Mouse (Mus musculus) 3134 (cell line): ENCODE measurements around the gene Fam78a.
A peak's percentile ranks its signal among the peaks of the same experiment; 100 is the strongest.

ENCODE experiments used
- DNase-seq: peaks from one replicate; pipeline ENCODE4 v3.0.0-alpha.2; 2011; ENCODE audit warnings: low spot score; ENCODE audit not compliant: insufficient read length; ENCODE audit errors: extremely low read depth

Gene Fam78a

DNA sequence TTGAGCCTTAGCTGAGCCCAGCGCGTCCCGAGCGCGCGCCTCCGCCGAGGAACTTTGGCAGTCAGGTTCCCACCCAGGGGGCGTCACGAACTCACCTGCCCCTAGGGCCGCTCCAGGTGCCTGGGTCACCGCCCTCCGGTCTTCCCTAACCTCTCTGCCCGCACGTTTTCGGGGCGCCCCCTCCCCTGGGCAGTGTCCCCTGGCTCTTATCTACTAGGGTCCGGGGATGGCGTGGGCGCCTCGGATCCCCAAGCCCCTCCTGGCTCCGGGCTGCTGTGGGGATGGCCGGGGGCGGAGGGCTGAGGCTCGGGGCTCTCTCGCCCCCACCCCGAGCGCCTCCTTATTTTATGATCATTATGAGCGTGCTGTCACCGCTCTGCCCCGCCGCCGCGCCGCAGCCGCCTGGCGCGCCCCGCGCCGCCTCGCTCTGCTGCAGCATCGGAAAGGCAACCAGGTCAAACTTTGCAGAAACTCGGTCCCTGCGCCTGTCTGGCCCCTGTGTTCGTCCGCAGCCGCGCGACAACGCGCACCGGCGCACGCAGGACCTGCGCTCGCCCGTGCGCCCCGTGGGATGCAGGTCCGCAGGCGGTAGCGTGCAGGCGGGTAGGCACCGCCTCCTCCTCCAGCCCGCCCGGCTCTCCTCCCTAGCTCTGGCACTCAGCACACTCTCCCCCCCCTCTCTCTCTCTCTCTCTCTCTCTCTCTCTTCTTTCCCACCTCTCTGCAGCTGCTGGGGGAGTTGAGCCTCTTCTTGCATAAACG lies at the start of gene Fam78a:
Gene Fam78a, minus strand, starts transcription at position 747 of the 761 bp plus-strand sequence.
- DNase-seq: no peak

DNA sequence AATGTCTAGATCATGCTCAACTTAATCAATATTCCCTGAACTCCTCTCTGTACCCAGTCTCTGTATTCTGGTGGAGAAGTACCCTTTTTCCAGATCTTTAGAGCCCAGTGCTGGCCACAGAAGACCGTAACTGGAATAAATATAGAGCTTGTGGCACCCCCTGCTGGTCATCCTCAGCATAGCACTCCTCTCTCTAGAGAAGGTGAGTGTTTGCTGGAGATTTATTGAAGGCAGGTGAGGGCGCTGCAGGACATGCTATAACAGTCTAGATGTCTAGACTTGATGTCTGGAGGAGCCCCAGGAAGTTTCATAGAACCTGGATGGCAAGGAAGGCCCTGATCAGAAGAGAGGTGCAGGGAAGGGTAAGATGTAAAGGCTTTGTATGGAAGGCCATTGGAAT lies 49.4 kb upstream of the Fam78a start:
- DNase-seq: no peak

DNA sequence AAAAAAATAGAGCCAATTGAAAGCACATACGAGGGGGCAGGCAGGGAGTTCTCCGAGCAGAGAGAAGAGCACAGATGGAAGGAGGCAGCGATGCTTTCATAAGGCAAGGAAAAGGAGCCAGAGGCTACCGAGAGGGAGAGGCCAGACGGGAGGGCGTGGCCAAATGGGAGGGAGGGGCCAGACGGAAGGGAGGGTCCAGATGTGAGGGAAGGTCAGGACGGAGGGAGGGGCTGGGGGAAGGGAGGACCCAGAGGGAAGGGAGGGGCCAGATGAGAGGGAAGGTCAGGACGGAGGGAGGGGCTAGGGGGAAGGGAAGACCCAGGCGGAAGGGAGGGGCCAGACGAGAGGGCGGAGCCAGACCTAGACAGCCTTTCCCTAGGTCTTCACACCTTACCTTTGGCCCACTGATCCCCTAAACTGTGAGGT lies 47.9 kb upstream of the Fam78a start:
- peak; percentile 87 for DNase-seq

DNA sequence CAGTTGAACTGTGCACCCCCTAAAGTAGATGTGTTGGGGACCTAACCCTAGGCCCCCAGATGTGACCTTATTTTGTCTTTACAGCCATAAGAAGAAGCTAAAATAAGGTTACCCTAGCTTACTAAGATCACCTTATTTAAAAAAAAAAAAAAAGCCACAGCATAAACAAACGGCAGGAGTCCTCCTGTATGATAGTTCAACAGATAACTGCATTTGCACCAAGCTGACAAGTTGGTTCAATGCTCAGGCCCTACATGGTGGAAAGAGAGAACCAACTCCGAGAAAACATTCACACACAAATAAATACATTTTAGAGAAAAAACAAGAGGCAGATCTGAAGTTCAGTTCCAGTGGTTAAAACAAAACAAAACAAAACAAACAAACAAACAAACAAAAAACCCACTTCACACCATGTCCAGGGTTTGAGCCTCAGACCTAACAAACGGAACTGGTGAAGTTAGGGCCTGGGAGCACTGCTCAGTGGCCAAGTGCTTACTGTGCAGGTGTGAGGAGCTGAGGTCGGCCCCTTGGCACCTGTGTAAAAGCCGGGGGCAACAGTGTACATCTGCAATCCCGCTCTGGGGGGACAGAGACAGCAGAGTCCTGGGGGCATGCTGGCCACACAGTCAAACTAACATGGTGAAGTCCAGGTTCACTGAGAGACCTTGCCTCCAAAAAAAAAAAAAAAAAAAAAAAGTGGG lies 47.4 kb upstream of the Fam78a start:
- DNase-seq: no peak

DNA sequence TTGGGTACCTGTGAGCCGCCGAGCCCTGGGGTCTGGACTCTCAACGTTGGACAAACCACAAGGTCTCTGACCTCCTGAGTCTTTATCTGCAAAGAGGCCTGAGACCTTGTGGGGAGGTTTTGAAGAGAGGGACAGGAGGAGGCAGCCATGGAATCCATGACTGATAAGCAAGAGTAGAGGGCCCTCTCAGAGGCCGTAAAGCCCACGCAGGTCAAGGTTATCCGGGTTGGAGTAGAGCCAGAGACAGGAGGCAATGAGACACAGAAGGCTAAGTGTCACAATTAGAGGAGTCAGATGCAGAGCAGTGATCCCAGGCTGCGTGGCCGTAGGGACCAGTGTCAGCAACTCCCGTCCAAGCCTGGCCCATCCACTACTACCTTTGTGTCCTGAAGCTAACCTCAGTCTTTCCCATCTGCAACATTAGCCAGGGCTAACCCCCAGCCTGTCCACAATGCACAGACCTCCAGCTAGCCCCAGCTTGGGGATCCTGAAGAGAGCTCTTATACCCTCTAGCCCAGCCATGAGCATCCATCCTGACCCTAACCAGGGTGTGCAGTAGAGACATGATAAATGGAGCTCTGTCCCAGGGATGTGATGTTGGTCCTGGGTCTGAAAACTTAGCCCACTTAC lies 46.7 kb upstream of the Fam78a start:
- no peak for DNase-seq

DNA sequence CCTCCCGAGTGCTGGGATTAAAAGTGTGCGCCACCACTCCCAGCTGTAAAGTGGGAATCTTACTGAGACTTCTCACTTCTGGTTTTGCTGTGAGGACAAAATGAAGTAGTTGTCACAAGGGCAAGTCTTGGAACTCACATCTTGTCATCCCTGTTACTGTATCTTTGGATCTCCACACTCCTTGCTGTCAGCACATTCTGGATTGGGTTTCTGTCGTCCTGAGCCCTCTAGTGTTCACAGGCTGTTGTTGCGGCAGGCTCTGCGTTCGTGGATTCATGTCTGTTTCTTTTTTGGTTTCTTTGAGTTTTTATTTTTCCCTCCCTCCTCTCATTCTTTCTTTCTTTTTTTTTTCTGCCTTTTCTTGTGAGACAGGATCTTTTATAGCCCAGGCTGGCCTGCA lies 45.8 kb upstream of the Fam78a start:
- no peak for DNase-seq

DNA sequence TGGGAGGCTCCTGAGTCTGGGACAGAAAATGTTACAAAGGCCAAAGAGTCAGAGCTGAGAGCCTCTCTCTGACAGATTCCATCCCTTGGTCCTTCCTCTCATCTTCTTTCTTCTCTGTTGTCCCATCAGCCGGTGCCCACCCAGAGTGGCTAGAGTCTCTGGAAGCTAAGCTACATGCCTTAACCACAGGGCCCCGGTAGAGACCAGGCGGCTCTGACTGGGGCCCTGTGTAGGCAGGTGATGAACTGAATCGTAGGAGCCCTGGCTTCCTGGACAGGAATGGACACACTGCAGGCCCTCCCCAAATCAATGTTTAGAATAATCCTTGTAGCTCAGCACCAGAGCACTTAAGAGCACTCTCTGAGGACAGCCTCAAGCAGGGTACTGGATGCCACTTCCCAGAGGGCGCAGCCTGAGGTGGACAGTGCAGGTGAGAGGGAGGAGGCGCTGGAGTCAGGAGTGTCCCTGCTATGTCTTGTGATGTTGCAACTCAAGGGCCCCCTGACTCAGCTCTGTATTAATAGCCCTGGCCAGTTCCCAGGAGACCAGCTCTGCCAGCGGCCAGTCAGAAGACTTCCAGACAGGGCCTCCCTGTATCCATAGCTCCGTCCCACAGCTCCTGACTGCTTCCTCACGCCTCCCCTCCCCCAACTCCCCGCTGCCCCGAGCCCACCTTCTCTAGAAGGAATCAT lies 44.9 kb upstream of the Fam78a start:
- DNase-seq: no peak

DNA sequence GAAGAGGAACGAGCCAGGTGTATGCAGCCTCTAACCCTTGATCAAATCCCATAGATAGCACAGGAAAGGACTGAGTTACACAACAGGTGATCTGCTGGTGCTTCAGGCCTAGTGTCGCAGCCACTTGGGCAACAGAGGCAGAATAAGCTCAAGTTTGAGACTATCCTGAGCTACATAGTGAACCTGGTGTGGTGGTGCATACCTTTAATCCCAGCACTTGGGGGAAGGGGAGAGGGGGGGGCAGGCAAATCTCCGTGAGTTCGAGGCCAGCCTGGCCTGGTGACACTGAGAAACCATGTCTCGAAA lies 43.8 kb upstream of the Fam78a start:
- DNase-seq: no peak

DNA sequence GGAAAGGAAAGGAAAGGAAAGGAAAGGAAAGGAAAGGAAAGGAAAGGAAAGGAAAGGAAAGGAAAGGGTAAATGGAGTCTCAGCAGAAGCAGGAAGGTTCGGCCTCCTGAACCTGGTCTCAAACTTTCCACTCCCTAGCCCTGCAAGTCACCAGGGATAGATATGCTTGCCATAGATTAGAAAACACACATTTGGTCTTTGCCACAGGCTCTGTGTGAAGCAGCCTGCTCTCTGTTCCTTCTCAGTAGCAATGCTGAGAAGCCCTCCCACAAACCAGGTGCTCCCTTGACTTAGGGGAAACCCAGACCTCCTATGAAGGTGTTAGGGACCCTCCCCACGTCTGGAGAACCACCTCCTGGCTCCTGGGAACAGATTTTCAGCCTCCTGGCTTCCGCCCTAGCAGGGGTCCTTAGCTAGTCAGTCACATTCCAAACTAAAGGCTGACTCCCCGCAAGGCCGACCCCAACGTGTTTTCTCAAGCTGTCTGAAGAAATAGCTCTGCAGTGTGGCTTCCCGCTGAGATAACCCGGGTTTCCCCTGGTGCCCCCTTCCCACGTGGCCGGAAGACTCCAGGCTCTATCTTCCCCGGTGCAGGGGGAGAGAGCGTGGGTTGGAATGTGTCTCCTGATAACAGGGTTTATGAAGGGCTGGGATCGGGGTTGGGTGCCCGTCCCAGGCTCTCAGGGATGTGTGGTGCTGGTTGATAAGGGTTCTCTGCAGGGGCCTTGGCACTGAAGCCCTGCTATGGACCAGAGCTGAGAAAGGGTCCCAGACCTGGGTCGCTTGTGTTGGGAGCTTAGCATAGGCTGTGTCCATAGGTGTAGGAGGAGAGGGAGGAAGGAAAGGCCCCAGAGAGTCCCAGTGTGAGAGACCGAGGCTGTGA lies 43.2 kb upstream of the Fam78a start:
- DNase-seq: no peak

DNA sequence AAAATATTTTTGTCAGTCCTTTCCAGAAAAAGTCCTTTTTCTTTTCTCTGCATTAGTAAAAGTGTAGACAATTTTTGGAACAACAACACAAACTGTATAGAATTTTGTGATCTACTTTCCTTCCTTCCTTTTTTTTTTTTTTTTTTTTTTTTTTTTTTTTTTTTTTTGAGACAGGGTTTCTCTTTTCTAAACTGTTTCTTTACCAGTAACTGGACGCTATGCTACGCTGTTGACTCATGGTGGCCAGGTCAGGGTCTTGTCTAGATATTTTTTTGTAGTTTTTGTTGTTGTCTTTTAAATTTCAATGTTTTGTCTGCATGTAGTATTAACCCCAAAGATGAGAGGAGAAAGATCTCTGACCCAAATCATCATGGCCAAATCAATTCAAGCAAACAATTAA lies 37.1 kb upstream of the Fam78a start:
- DNase-seq: no peak

DNA sequence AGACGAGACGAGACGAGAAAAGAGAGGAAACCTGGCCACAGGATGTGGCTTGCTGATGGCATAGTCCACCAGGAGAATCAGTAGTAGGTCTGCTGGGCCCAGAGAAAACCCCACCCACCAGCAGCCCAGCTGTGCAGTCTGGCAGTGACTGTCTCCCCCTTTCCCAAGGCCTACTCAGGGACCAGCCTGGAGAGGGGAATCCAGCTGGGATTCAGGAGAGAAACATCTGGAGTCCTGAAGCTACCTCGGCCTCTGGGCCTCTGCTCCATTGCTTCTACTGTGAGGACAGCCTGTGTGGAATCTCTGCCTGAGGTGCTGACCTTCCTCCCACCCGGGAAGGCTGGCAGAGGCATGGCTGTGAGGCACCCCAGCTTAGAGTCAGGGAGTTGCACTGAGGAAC lies 36.5 kb upstream of the Fam78a start:
- peak; percentile 45 for DNase-seq

DNA sequence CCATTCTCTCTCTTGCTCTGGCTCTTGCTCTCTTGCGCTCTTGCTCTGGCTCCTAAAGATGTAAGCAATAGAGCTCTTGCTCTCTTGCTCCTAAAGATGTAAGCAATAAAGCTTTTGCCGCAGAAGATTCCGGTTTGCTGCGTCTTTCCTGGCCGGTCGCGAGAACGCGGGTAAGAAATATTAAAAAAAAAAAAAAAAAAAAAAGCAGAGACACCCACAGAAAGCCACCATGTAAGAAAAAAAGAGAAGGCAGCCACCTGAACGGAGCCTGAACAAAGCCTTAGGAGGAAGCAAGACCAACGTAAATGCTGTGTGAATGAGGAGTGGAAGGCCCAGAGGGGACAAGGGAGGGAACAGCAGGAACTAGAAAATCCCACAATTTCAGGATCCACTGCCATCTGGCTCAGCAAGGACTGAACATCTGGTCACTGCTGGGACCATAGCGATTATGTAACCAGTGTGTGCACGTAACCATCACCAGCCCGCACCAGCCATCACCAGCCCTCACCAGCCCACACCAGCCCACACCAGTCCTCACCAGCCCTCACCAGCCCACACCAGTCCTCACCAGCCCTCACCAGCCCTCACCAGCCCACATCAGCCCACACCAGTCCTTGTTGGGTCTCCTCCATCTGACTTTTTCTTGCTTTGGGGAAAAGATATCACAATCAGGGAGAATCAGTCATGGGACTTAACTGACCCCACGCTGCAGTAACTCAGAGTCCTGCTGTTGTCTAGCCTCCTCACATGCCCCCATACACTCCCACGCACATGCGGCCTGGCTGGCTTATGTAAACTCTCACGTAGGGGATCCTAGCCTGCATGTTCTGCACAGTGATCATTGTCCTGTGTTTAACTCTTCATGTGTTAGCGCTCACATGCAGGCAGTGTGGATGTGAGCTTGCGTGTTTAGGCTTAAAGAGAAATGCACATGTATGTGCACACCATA lies 35.4 kb upstream of the Fam78a start:
- no peak for DNase-seq

DNA sequence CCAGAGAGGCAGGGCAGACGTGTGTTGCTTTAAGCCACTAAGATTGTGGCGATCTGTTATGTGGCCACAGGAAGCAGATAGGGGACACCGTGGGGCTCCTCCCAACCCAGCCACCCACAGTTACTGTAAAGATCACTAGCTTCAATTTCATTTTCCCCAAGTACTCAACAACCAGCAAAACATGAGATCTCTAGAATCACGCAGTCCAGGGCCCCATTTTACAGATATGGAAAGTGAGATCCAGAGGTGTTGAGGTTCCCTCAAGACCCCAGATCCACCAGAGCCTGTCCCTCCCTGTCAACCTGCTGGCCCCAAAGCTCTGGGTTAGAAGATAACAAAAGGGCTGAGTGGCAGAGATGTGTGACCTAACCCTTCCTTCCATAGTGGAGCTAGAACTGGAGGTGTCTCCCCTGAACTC lies 31.2 kb upstream of the Fam78a start:
- no peak for DNase-seq

DNA sequence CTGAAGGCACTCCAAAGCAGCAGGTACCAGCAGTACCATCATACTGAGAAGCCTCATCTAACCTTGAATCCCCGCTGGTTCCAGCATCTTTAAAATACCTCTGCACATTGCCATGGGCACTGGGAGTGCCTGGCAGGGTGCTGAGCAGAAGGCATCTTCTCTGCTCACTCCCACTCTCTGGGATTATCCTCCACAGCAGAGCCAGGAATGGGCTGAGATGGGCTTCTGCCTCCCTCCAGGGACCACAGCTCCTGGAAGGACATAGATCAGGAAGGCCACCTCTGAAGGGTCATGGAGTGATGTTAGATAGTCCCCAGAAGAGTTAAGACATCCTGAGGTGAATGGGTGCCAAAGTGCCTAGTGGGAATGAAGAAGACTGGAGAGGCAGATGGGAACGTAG lies 27.9 kb upstream of the Fam78a start:
- DNase-seq: no peak

DNA sequence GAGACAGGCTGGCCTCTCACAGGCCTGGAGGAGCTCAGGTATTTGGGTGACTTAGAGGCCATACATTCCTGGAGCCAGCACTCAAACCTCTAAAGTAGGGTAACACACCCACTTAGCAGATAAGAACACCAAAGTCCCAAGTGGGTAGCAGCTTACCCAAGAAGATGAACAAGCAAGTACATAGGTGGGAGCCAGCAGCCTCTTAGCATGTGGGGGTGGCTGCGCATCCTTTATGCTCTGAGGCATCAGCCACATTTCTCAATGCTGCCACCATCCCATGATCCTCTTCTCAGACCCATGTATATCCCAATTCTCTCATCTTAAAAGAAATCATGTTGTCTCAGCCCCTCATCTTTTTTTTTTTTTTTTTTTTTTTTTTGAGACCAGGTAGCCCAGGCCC lies 26.6 kb upstream of the Fam78a start:
- DNase-seq: no peak

DNA sequence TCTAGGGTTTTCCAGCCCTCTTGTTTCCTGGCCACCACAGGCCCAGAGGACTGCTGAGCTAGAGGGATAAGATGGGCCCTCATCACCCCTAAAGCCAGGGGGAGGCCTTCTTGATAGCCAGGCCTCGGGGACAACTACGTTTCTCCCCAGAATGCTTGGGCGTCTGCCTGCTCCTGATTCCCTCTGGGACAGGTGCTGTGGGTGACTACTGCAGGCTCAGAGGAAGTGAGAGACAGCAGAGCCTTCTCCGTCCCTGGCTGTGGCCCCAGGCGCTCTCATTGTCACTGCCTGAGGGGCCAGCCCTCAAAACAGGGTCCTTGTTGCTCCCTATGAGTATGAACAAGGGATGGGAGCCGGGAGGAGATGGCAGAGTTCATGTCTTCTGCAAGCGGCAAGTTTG lies 21.3 kb upstream of the Fam78a start:
- no peak for DNase-seq

DNA sequence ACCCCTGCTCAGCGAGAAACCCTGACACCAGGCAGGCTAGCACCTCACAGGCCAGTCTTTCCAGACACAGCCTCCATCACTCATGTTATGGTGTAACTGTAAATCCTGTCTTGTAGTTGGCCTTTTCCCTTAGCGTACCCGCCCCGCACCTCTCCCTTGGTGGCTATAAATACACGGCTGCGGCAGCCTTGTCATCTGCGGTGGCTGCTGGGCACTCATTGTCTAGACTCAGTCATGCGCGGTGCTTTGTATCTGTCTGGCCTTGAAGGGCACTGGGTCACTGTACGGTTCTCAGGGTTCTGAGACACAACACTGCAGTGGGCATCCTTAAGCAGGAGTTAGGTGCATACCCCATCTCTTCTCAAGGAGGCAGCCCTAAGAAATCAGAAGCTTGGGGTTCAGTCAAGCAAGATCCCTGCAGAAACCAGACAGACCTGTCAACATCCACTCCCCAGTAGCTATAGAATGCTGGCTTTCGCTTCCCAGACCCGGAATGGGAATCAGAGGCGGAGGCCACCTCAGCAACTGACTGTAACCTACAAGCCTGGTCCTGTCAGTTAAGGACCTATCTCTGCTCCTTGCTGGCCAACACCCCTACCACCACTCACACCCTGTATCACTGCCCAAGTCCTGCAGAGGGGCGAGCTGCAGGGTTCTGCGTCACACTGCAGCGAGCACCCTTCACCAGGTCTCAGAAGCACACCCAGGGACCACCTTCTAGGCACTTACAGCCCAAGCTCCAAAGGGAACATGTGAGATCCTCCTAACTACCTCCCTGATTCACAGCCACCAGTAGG lies 20.7 kb upstream of the Fam78a start:
- DNase-seq: no peak

DNA sequence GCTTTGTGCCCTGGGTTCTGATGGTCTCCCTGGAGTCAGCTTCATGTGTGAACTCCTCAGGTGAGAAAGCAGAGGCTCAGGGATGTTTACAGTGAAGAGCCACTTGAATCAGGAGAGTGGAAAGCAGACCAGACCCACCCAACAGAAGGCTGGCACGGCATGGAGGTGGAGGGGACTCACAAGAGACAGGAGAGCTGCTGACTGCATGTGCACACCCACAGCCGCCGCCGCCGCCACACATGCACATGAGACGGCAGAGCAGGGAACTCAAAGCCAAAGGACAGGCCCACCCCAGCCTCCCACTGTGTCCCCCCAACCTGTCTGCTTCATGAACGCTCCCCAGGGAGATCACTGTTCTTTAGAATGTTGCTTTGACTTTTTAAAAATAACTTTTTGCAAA lies 19.5 kb upstream of the Fam78a start:
- no peak for DNase-seq

DNA sequence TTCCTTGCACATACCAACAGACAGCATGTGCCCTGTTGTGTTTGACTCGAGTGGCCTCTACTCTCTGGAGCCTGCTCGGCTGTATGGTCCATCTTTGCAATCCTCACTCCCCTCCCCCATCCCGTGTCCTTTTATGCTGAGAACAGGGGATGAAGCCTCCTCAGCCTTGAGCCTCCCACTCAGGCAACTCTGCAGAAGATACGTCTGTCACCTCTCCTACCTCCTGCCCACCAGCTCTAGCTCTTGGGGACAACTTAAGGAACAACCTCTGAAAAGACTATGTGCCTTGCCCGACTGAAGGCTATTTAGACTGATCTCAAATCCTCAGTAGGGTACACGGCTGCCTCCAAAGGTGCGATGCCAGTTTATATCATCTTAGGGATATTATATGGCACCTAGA lies 18.9 kb upstream of the Fam78a start:
- no peak for DNase-seq
